Comparison of ENCODE assay signal across 10 mouse cellular contexts in the genomic region with DNA sequence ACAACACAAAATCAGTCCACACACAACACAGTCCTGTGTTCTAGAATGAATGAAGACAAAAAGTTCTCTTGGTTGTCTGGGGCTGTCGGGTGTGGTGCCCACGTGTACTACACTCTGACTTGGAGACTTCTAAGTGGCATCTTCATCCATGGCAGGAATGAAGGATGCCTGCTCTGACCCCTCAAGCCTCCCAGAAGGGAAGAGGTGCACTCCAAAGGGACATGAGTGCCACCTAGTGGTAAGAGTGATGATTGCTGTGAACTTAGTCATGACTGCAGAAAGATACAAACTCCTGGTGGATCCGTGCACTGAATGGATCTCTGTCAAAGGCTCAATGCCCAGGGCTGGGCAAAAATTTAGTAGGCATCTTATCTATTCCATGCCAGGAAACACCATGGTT. TPM values are rescaled to one million over a fixed set of nuclear protein-coding genes. Genes with fewer than 3 reads are reported as not detected.
DNase-seq lines count a peak whose midpoint lies in the region; ATAC-seq and TF ChIP-seq lines count a peak whose summit lies in the region.
"Had no signal": no experiment of that assay in that cellular context is flagged by ENCODE, and none has a peak within 500 bp of the region (broad histone marks: within the 10 kb centered on the region; RNA-seq: fewer than 3 reads in every experiment).

No protein-coding gene starts in this region.

- peak; percentile 67 for DNase-seq in gastrocnemius, adult 18-20 months (ENCODE audit: low spot score)
- no peak for DNase-seq in gastrocnemius, postnatal 25 days
- peak; percentile 40 for DNase-seq in c-Kit-positive CD71-positive TER-119-negative erythroid progenitor cells, embryonic 14.5 days (ENCODE audit: low read depth)
- DNase-seq in kidney, postnatal 0 days (ENCODE audit: low spot score): peak; percentile 82
- no peak for DNase-seq in lung, adult 2 months
- peak; percentile 62 for DNase-seq in right cerebral cortex, postnatal 4 days

- TF ChIP-seq CTCF in E14TG2a.4 (conservative IDR thresholded peaks at IDR 0.05; ENCODE audit: low read length): peak; percentile 76
- TF ChIP-seq CTCF in kidney, postnatal 0 days (IDR thresholded peaks at IDR 0.05; ENCODE audit: low read depth): peak; percentile 95
- peak; percentile 87 for TF ChIP-seq CTCF in lung, adult 2 months (IDR thresholded peaks at IDR 0.05; ENCODE audit: insufficient read depth, low read length)

- H3K4me1 ChIP-seq in E14TG2a.4 (replicated peaks; ENCODE audit: low read depth, low read length): peaks cover 52% of the 10 kb centered on the region
- H3K4me1 ChIP-seq in forebrain, embryonic 15.5 days: no peaks in the 10 kb centered on the region
- H3K4me1 ChIP-seq in kidney, postnatal 0 days (replicated peaks; ENCODE audit: insufficient read depth, low read length): no peaks in the 10 kb centered on the region
- H3K4me1 ChIP-seq in lung, adult 2 months (ENCODE audit: control insufficient read depth, insufficient read depth, low read length): no peaks in the 10 kb centered on the region

- peaks cover 16% of the 10 kb centered on the region for H3K27me3 ChIP-seq in E14TG2a.4 (ENCODE audit: insufficient read depth, low read length)
- H3K27me3 ChIP-seq in forebrain, embryonic 15.5 days: no peaks in the 10 kb centered on the region
- H3K27me3 ChIP-seq in kidney, postnatal 0 days (ENCODE audit: insufficient read depth, low read length): no peaks in the 10 kb centered on the region

- no peak overlapping the region for H3K9ac ChIP-seq in forebrain, embryonic 15.5 days (replicated peaks)
- H3K9ac ChIP-seq in kidney, postnatal 0 days (ENCODE audit: low read depth, low read length): no peak overlapping the region

- ATAC-seq in forebrain, embryonic 15.5 days (replicated peaks): peak; percentile 41
- ATAC-seq in kidney, postnatal 0 days (replicated peaks; ENCODE audit: low FRiP score, low read depth): 0 out of 2 replicates have a peak, but pooled peaks have one; percentile 23

- no peak overlapping the region for H3K27ac ChIP-seq in forebrain, embryonic 15.5 days (replicated peaks)
- H3K27ac ChIP-seq in kidney, postnatal 0 days: no peak overlapping the region

- no peak for TF ChIP-seq POLR2A in lung, adult 2 months (IDR thresholded peaks at IDR 0.05; ENCODE audit: borderline replicate concordance, extremely low read depth, low read depth, low read length)

- H3K4me2 ChIP-seq in forebrain, embryonic 15.5 days (replicated peaks): no peak overlapping the region
- H3K4me2 ChIP-seq in kidney, postnatal 0 days (ENCODE audit: low read length): no peak overlapping the region

- 4% methylated on average over 3 of the region's 3 CpGs for WGBS in forebrain, embryonic 15.5 days
- 5% methylated on average over 3 of the region's 3 CpGs for WGBS in kidney, postnatal 0 days
- 2% methylated on average over 3 of the region's 3 CpGs for WGBS in lung, adult 2 months

- H3K36me3 ChIP-seq in E14TG2a.4 (ENCODE audit: insufficient read depth, low read length): peaks cover 33% of the 10 kb centered on the region
- H3K36me3 ChIP-seq in forebrain, embryonic 15.5 days: no peaks in the 10 kb centered on the region
- no peaks in the 10 kb centered on the region for H3K36me3 ChIP-seq in kidney, postnatal 0 days (ENCODE audit: insufficient read depth, low read length)
- H3K36me3 ChIP-seq: G1E had no signal

- no peak overlapping the region for H3K4me3 ChIP-seq in E14TG2a.4 (replicated peaks; ENCODE audit: low read length)
- H3K4me3 ChIP-seq in forebrain, embryonic 15.5 days: no peak overlapping the region
- H3K4me3 ChIP-seq in kidney, postnatal 0 days (replicated peaks; ENCODE audit: low read depth, low read length): no peak overlapping the region
- no peak overlapping the region for H3K4me3 ChIP-seq in lung, adult 2 months (replicated peaks; ENCODE audit: extremely low read depth, low read depth, low read length)

- no peaks in the 10 kb centered on the region for H3K9me3 ChIP-seq in E14TG2a.4 (ENCODE audit: low read length)
- H3K9me3 ChIP-seq in forebrain, embryonic 15.5 days: no peaks in the 10 kb centered on the region
- H3K9me3 ChIP-seq in kidney, postnatal 0 days (replicated peaks; ENCODE audit: low read length): no peaks in the 10 kb centered on the region

RNA-seq across cellular contexts. Expression of gene Gja4, which starts 5.8 kb away (rescaled TPM):
- total RNA-seq in gastrocnemius, adult 18-20 months (2021): 1 to 10 TPM; 2.3 to 2.5 TPM
- total RNA-seq in gastrocnemius, postnatal 25 days (2021): 1 to 10 TPM; 4.1 to 6.7 TPM
- 13.3 and 14.6 TPM in 2 replicates for polyA plus RNA-seq in forebrain, embryonic 15.5 days (2015; fragmentation: Nextera tagmentation; extraction: Ambion mirVana)
- polyA plus RNA-seq in kidney, postnatal 0 days (2015; fragmentation: Nextera tagmentation; extraction: Ambion mirVana): 24.0 and 27.6 TPM in 2 replicates
- 159 and 211 TPM in 2 replicates for polyA plus RNA-seq in lung, adult 2 months (2012; rRNA removed)
- polyA plus RNA-seq: G1E had no signal

RNA-seq across cellular contexts. Expression of gene Gjb3, which starts 11.0 kb away (rescaled TPM):
- total RNA-seq in gastrocnemius, adult 18-20 months (2021): not detected
- total RNA-seq in gastrocnemius, postnatal 25 days (2021): not detected
- polyA plus RNA-seq in forebrain, embryonic 15.5 days (2015; fragmentation: Nextera tagmentation; extraction: Ambion mirVana): not detected in 2 replicates
- 1.1 and 1.8 TPM in 2 replicates for polyA plus RNA-seq in kidney, postnatal 0 days (2015; fragmentation: Nextera tagmentation; extraction: Ambion mirVana)
- 3.1 and 7.3 TPM in 2 replicates for polyA plus RNA-seq in lung, adult 2 months (2012; rRNA removed)
- total RNA-seq: G1E had no signal
- polyA plus RNA-seq: G1E had no signal

RNA-seq across cellular contexts. Expression of gene Gjb4, which starts 34.3 kb away (rescaled TPM):
- total RNA-seq in gastrocnemius, adult 18-20 months (2021): not detected
- total RNA-seq in gastrocnemius, postnatal 25 days (2021): not detected
- 0.17 TPM in 1 of 2 replicates, not detected in the other for polyA plus RNA-seq in forebrain, embryonic 15.5 days (2015; fragmentation: Nextera tagmentation; extraction: Ambion mirVana)
- polyA plus RNA-seq in kidney, postnatal 0 days (2015; fragmentation: Nextera tagmentation; extraction: Ambion mirVana): 1.2 and 1.8 TPM in 2 replicates
- polyA plus RNA-seq in lung, adult 2 months (2012; rRNA removed): 0.19 and 3.7 TPM in 2 replicates
- total RNA-seq: layer of hippocampus, adult 8-10 months had no signal
- polyA plus RNA-seq: G1E had no signal

RNA-seq across cellular contexts. Expression of gene Gjb5, which starts 38.4 kb away (rescaled TPM):
- total RNA-seq in gastrocnemius, adult 18-20 months (2021): not detected
- under 1 TPM in 1 of 2 experiments, not detected in 1; 0.16 TPM for total RNA-seq in gastrocnemius, postnatal 25 days (2021)
- polyA plus RNA-seq in forebrain, embryonic 15.5 days (2015; fragmentation: Nextera tagmentation; extraction: Ambion mirVana): 0.14 TPM in 1 of 2 replicates, not detected in the other
- 1.3 and 1.4 TPM in 2 replicates for polyA plus RNA-seq in kidney, postnatal 0 days (2015; fragmentation: Nextera tagmentation; extraction: Ambion mirVana)
- polyA plus RNA-seq in lung, adult 2 months (2012; rRNA removed): 1.3 and 1.9 TPM in 2 replicates
- total RNA-seq: layer of hippocampus, adult 8-10 months had no signal
- polyA plus RNA-seq: G1E had no signal

Comparison
In these comparisons a context has a peak if more than half of its experiments do, and no peak if none do; other contexts are left out.
1. DNase-seq: peak in gastrocnemius, adult 18-20 months (single experiment), c-Kit-positive CD71-positive TER-119-negative erythroid progenitor cells, embryonic 14.5 days (single experiment), kidney, postnatal 0 days (single experiment) and right cerebral cortex, postnatal 4 days (single experiment); none in gastrocnemius, postnatal 25 days (single experiment) and lung, adult 2 months (single experiment).
2. Peak in every context shown above with its lines, with median percentiles within 50 percentile points of each other: CTCF ChIP-seq.